Mouse (Mus musculus) right cerebral cortex, adult 2 months (tissue): ENCODE measurements around the gene Gm29427.

Source experiments
- DNase-seq, 2 experiments: peaks; one replicate each; pipeline ENCODE4 v3.0.0; 2021 to 2022; ENCODE audit warnings: low spot score in 2 of 2

Gm29427 gene

DNA sequence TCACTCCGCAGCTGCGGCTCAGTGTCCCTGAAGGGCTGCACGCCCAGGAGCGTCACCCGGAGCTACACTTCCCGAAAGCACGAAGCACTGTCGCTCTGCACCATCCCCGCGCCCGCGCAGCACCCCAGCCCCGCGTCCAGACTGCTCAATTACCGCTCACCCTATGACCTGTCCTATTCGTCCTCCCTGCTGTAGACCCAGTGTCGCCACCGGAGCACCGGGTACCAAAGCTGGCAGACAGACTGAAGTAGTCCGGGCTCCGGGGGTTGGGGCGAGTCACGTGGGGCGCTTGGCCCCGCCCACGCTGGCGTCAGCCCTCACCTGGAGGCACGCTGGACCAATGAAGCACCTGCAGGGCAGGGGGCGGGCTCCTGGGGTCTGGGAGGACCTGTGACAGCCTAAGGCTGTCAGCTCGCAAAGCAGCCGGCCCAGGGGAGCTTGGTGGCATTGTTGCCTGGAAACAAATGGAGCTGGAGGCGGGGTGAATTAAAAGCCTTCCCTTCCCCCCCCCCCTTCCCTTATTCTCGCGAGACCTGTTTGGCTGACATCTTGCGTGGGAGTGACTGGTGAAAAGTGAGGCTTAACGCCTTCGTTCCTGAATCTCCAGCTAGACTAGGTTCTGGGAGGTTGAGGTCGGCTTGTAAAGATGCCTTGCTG is at the start of gene Gm29427:
TSS of gene Gm29427 (minus strand) at position 239 of the 657 bp plus-strand sequence.
- DNase-seq, result peak; percentile 93 to 96

DNA sequence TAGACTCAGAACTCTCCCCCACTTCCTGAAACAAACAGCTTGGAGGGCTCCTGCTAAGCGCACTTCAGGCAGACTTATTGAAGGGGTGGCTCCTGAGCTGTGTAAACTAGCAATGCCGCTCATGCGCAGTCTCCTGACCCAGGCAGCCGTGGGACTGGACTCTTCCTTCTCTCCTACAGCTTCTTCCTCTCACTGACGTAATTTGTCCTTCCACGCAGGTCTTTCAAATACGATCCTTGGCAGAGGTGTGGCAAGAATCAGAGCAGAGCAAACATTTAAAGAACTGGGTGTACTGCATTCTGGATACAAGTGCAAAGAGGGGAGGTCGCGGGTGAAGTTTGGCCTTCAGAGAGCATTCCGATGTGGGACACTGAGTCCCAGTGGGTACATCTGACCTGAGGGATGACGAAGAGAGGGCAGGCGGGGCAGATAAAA is 48.4 kb upstream of the Gm29427 start:
- no peak for DNase-seq

DNA sequence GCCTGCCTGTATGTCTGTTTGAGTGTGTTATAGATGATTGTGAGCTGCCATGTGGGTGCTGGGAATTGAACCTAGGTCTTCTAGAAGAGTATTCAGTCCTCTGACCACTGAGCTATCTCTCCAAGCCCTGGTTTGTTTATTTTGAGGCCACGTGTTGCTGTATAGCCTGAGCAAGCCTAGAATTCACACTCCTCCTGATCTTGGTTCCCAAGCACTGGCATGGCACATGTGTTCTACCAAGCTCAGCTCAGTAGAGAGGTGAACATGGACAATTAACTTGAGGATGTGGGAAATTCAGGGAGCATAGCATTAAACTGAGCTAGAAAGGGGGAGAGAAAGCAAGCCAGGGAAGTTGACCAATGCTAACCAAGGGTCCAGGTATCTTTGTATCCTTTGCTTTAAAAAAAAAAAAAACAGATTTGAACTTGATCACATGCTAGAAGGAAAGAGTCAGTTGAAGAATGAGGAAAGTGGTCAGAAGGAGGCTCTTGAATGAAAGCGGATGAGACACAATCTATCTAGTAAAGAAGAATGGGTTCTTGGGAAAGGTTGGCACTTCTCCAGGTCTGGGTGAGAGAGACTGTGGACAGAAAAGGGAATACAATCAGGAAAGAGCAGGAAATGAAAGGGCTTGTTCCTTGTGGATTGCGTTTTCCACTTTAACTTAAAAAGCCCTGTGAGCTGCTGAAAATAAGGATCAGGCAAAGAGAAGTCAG is 46.6 kb upstream of the Gm29427 start:
- no peak for DNase-seq

DNA sequence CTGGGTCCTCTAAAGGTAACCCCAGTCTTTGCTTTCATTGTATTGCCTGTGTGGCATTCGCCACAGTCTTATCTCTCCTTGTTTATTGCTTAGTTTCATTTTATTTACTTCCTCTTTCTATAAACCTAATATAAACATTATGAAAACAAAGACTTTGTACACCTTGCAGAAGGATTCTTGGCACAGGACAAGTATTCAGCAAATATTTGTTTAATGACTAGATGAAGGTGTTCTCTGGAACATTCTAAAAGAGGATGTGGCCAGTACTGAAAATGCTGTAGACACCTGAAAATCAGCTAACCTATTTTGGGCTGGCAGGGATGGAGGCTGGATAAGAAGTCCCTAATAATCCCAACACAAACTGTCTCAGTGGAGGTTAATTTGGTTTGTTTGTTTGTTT is 46.0 kb upstream of the Gm29427 start:
- no peak for DNase-seq

DNA sequence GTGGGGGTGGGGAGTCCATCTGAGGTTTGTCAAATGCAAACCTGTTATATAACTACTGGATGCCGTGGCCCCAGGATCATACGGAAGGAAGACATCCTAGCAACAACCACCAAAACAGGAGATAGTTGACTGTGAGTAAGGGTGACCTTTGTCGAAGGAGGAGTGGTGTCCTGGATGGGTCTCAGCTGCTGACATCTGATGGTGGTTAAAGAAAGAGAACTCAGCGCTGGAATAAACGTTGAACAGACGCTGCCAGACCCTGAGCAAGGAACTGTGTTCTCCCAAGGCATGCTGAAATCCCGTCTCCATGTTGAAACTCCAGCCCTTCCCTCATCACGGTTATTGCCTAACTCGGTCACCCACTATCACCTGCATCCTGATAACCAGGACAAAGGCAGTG is 44.1 kb upstream of the Gm29427 start:
- DNase-seq, result no peak

DNA sequence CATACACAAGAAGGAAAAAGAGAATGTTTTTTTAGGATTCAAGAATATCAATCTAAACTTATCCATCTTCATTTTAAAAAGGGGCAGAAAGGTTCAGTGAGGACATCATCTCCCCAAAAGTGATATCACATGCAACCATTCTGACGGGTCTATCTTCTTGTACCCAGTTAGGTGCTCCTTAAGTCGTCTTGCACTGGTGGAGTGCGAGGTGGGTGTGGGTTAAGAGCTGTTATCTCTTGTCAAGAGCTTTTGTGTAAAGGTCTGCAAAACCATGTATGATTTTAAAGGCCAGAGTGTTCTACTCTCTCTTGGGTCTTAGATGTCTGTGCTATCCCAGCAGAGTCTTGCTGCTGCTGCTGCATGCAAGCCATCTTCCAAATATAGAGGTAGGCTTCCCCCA is 31.2 kb upstream of the Gm29427 start:
- no peak for DNase-seq

DNA sequence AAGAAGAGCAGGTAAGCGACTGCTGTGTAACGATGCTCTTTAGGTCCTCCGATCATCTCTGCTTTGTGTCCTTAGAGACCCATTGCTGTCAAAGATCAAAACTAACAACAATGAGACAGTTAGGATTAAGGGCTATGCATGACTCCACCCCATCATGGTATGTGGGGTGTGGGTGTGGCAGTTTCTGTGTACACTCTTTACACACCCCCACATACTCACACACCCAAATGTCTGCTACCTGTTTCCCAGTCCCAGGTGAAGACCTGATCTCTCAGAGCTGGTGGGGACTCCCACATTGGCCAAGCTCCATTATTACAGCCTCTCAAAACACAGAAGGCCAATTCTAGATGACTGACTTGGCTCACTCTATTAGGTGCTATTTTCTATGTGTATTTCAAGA is 30.0 kb upstream of the Gm29427 start:
- no peak for DNase-seq

DNA sequence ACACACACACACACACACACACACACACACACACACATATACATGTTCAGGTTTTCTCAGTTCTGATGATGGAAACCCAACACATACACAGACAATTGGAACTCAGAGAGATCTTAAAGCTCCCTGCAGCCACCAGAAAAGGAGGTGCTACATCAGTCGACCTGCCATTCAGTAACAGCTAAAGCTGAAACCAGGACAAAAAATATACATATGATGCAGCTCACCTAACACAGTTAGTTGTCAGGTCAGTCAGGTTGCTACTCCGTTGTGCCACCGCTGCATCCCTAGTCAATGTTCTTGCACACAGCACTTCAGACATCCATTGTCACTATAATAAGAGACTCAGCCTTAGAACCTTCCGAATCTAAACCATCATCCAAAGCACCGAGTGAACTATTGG is 29.4 kb upstream of the Gm29427 start:
- no peak for DNase-seq

DNA sequence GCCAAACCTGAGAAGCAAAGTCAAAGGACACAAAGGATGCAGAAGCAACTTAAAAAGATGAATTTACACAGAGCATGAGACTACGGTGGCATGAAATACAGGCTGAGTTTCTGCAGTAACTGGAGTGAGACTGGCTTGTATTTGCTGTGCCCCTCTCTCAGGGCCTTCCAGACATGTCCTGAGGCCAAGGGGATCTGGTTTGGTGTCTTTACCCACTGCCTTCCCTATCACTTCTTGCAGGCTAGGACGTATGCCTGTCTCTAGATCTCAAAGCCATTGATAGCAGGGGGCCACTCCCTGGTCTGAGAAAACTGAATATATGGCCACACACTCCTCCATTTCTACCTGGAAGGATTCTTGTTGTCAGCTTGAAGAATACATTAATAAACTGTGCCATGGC is 28.6 kb upstream of the Gm29427 start:
- DNase-seq, result no peak

DNA sequence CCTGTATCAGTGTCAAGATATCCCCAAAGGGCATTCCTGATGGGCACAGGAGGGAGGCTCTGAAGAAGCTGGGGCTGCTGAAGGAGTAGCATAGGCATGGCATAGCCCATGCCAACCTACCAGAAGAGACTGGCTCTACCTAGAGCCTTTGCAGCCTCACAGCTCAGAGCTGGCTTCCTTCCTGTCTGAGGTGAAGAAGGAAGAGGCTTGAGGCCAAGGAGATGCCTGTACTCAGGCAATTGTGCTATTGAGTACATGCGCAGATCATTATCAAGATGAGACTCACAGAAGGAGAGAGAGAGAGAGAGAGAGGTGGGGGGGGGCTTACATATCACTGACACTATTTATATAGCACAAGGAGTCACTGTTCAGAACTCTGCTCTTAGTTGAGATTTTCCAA is 28.2 kb upstream of the Gm29427 start:
- DNase-seq, result no peak

DNA sequence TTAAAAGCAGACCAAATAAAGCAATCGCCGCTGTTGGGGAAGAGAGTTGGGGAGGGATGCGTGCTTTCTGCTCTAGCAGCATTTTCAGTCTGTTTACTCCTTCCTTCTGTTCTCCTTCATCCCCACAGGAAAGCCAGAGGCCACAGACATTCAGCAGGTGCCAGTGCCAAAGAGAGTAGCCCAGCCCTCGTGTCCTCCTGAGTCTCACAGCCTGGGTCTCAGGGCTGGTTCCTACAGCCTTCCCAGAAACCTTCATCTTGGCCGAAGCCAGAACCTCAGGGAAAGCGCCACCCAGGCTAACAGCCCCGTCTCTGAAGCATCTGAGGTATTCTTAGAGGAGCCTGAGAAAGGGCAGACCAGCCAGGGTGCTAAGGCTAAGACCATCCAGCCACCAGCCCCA is 26.6 kb upstream of the Gm29427 start:
- no peak for DNase-seq

DNA sequence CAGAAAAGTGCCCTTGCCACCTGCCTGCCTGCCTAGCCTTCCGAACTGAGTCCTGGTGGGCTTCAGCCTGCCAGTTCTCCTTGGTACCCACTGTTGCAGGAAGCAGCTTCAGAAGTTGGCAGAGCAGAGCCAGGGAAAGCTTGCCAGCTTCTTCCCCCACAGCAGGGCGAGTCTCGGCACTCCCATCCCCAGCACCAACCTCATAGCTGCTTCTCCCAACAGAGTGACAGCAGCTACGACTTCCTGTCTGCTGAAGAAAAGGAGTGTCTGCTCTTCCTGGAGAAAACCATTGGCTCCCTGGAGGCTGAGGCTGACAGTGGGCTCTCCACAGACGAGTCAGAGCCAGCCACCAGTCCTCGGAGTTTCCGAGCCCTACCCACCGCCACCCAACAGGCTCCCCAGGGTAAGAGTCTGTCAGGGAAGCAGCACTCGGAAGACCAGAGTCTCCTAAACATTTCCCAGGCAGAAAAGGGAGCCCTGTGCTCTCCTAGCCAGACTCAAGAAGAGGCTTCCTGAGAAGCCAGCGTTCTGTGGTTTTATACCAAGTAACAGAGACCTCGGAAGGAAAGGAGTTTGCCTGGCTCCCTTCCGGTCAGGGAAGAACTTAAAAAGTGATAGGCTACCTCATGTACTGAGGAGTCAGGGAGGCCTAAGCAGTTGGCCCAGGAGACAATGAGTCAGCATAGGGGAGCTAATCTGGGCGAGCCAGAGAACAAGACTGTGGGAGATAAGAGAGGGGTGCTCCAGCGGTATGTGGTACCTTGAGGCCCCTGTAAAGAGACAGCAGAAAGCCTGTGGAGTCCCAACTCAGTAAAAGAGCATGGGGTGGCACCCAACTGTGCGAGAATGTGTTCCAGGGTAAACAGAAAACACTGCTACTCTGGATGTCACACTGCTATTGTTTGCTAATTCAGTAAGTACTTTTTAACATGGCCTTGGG is 25.5 kb upstream of the Gm29427 start:
- peak; percentile 57 to 62 for DNase-seq

DNA sequence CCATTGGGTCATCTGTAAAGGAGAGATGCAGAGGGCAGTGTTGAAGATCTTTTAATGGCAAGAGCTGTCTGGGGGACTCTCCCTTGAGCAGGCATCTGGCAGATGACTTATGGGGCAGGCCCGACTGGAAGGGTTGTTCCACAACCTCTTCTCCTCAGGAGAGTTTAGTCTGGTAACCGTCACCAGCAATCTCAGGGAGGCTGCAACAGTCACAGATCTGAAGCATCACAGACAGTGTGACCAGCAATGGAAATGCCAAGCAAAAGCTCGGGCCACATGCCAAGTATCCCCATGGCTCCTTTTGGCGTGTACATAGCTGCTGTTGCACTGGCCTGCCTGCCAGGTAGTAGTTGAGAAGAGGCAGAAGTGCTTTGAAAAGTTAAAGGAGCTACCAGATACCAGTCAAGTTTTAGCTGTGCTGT is 24.6 kb upstream of the Gm29427 start:
- peak in 1 of 2 experiments; percentile 34 for DNase-seq

DNA sequence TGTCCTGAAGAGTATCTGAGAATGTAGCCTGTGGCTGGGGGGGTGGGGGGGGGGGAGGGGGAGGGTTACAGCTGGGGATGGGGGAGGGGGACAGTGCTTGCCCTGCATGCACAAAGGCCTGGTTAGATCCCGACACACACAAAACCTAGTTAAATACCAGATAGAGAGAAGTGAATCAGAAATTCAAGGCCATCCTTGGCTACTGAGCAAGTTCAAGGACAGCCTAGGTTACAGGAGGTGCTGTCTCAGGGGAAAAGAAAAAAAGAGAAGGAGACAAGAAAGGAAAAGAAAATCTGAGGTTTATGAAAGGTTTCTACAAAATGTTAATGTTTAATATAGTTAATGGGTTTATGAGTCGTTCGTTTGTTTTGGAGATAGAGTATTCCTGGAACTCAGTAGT is 24.0 kb upstream of the Gm29427 start:
- DNase-seq, result no peak

DNA sequence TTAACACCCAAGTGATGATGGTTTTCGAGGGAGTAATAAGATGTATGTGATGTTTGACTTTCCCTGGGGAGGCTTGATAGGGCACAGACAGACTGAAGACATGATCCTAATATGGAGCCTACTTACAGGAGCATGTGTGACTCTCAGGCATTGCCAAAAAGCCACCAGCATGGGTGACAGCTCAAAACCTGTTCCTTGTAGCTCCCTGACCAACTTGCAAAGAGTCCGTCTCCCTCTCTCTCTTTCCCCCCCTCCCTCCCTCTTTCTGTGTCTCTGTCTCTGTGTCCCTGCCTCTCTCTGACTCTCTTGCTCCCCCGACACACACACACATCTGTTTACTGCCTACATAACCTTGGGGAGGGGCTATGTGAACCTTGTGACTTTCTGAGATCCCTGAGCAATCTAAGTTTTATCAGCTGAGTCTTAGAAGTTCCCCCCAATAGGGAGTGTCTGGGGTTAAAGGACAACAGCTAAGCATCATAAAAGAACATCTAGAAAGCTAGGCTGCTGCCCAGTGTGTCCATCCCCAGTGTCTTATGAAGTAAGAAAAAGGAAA is 23.0 kb upstream of the Gm29427 start:
- no peak for DNase-seq

DNA sequence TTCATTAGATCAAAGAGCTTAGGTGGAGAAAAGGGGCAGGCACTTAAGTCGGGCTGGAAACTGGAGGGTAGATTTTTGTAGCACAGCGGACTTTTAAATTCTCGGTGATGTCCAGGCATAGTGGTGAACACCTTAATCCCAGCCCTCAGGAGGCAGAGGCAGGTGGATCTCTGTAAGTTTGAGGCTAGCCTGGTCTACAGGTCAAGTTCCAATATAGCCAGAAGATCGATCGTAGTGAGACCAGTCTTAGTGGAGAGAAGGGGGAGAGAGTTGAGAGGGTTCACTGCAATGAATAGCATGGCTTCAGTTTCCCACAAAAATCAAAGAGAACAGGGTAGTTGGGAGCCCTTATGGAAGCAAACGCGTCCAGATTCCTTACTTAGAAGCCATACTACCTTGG is 22.3 kb upstream of the Gm29427 start:
- no peak for DNase-seq

DNA sequence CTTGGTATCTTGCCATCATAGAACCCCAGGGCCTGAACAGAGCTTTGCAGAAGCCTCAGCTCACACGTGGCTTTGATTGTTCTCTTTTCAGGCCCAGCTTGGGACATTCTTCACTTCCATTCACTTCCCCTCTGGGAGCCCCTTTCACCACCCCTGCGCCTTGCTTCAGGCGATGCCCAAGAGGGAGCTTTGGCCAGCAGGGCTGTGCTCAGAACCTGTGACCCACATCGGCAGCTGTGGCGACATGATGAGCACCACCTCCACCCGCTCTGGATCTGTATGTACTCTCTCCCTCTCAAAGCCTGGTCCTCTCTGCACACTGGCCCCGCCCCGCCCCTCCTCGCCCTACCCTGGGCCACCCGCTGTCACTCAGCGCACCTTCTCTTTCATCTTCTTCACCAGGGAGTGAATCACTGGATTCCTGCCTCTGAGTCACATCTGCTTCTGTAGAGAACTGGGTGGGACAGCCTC is 21.8 kb upstream of the Gm29427 start:
- DNase-seq, result no peak

DNA sequence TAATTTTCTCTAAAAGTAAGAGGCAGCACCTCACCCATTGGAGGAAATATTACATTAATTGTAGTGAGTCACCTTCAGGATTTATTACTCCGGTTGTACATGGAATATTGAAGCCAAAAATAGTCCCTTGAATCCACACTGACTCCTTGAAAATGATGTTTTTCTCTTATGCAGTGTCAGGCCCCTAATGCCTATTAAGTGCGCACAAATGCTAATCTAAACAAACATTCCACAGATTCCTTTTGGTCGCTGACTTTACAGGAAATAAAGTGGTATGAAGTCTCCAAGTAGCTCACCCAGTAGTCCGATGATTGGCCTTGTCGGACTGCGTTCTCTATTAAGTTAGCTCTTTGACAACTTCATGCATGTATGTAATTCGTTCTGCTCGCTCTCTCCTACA is 19.3 kb upstream of the Gm29427 start:
- DNase-seq, result no peak

DNA sequence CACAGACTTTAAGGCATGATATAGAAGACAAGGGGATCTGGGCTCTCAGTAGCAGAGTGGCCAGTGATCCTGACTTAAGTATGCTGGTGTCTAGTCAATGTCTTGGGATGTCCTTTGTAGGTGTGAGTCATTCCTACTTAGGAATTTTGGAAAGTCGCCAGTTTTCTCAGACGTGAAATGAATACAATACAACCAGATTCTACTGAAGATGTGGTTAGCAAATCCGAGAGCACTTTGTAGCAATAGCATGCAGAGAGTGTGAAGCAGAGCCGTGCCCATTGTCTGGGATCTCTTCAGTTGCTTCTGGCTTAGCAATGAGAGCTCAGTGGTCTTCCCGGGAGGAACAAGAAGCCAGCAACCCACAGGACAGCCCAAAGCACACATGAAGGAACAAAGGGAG is 18.9 kb upstream of the Gm29427 start:
- DNase-seq, result no peak

DNA sequence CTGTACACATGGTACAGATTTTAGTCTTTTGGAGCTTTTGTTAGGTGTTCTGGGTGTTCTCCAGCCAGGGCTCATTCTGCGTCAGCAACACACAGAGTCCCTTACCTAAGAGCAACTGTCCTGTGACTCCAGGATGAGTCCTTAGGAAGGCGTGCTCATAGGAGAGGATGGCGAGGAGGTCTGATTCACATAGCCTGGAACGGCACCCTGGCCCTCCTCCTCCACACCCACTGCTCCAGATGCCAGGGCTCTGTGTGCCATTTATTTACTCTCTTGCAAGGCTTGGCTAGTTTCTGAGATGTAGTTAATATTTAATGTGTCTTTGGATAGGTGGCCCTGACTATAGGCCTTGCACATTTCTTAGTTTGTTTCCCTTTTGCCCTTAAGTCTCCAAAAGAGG is 18.1 kb upstream of the Gm29427 start:
- DNase-seq, result peak; percentile 21 to 36

DNA sequence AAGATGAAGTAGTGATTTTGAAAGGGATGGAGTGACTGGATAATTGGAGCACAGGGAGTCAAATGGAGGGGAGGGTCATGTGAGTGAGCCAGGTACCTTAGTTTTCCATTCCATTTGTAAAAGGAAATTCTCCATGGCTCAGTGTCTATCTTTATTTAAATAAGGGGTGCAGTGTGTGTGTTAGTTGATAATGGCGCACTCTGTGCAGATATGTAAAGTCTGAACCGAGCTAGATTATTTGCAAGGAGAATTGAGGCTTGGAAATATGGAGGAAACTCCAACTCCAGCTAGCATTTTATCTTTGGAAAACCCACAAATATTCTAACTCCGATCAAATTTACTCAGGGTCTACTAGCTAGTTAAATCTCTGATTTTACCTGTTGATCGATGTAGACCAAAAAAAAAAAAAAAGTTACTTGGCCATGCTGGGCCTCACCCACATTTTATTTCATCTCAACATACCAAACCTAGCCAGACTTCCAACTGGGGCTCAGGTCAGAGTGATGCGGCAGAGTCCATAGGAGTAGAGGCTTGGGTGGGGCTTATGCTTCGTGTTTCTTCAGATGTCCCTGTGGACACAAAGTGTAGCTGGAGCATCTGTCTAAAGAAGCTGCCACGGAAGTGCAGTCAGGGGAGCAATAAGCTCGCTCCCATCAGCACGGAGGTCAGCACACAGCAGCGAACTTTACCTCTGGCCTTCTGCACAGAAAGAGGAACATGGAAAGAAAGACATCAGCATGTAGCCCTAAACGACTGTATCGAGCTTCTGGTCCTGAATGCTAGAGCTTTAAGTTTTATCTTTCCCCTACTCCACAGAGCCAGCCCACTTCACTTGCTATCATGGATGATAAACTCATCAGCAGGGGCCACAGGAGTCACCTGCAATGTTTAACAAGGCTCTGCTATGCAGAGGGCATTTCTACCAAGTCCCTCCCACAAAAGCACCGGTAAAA is 17.4 kb upstream of the Gm29427 start:
- no peak for DNase-seq
